Mouse (Mus musculus) spleen, adult 12 weeks (tissue): ENCODE data around the gene Slc39a11.

Experiments
- DNase-seq: peaks from one replicate; pipeline ENCODE4 v3.0.0; 2022; ENCODE audit warnings: low spot score

Slc39a11 gene

DNA sequence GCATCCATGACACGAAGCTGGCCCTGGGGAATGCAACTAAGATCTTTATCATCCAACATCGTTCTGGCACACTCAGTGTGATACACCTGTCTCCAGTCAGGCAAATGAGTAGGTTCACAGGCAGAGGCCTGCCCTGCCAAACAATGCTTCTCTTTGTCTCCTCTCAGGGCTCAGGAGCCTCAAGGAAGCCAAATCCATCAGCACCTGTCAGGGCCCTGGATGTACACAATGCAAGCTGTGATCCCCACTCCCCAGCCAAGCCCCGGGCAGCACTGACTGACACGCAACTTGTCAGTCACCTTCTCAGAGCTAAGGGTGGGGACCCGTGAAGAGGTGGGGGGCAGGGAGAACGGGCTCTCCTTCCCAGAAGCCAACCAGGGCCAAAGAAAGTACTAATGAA is 417.8 kb downstream of the Slc39a11 start:
- no peak for DNase-seq

DNA sequence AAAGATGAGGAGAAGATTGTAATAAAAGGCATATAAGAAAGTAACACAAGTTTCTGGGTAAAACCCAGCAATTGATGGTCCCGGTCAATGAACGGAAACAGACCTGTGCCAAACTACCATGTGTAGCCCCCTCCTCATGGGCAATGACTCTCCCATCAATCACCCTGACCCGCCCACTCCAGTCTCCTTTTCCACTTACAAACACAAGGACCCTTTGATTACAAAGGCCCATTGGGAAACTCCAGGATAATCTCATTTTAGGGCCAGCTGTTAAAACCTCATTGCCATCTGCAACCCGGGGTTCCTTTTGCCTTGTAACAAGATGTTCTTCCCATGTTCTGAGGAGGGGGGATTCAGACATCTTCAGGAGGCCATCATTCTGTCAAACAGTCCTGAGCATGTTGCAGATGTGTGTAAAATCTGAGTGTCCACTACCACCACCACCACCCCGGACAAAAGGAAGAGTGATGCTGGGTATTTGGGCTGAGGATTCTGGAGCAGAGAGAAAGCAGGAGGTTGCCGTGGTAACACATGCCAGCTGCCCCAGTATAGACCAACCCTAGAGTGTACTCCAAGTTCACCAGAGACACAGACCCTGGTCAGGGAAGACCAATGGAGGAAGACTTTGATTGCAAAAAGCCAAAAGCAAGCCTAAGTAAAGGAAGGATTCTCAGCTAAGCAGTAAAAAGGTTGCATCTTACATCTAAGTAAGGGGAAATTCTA is 419.3 kb downstream of the Slc39a11 start:
- DNase-seq = no peak

DNA sequence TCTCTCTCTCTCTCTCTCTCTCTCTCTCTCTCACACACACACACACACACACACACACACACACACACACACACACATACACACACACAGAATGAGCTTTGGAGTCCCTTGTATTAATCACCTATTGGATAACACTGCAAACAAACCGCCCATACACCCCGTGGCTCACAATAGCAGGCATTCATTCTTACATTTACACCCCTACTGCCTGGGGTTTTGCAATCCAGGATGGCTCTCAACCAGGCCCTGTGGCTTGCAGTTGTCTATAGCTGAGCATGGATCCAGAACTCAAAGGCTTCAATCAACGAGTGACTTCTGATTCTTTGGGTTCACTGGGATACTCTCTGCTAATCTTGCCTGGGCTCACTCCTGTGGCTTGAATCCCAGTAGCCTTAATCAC is 424.1 kb downstream of the Slc39a11 start:
- DNase-seq = no peak

DNA sequence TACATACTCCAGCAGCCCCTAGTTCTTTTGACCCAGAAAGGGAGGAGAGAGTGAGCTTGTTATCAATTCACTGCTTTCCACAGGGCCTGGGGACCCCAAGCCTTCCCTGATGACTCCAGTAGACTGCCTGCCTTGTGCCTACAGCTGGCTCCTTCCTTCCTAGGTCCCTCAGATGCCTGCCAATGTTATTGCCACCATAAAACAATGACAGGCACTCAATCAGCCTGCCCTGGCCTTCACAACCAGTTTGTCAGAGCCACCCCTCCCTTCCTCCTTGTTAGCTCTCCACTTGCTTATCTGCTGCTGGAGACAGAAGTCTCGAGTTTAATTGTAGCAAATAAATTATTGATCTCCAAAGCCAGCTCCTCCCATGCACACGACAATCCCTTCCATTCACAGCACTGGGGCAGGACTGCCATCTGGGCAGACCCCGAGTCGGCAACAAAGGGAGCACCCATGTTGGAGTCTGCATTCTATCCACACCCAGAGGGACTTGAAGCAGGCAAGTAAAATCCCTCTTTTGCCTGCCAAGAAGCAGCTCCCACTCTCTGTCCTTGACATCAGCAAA is 426.0 kb downstream of the Slc39a11 start:
- DNase-seq = no peak

DNA sequence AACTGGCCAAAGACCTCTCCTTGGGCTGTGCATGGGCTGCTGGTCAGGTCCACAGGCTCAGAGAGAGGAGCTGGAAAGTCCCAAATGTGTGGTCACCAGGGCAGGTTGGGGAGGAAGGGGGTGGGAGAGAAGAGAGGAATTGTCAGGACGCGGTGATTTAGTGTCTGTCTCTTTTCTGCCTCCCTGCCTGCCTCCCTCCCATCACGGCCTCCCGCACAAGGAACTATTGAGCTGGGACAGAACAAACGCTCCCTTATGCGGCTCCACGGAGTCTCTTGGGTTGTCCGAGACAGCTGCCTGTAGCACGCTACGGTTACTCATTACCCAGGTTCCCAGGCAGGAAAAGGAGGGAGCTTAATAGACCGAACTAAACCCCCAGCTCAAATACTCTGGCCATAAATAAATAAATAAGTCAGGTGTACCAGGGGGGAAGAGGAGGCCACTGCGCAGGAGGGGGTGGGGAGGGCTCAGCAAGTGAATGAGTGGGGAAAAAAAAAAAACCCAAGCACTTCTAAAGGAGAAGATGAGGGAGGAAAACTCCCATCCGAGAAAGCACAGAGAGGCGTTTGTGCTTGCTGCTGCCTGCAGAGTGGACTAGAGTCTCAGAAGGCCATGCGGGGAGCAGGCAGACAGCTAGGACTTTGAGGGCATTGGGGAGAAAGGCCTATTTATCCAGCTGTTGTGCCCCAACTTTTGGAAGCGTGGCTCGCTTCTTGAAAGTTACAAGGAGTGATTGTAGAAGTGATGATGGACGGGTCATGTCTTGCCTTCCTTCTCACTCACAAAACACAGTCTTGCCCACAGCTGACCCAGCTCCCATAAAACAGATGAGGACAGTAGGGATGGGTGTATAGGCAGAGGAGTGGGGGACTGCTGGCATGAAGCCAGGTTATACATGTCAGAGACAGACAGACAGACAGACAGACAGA is 428.3 kb downstream of the Slc39a11 start:
- DNase-seq = no peak

DNA sequence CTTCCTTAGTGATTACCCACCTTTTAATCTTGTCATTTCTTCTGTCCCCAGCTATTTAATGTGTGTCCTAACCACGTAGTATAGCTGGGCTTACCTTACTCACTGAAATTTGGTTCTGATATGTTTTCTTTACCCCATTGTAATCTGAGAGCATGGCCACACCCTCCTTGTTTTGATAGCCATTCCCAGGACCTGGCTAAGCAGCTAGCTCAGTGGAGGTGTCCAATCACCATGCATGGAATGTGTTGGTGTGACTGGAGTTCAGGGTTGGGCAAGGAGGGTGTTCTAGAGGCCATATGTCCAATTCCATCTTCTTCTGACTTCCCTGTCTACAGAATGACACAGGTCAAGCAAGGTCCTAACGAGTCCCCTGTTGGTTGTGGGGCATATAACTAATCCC is 429.2 kb downstream of the Slc39a11 start:
- no peak for DNase-seq

DNA sequence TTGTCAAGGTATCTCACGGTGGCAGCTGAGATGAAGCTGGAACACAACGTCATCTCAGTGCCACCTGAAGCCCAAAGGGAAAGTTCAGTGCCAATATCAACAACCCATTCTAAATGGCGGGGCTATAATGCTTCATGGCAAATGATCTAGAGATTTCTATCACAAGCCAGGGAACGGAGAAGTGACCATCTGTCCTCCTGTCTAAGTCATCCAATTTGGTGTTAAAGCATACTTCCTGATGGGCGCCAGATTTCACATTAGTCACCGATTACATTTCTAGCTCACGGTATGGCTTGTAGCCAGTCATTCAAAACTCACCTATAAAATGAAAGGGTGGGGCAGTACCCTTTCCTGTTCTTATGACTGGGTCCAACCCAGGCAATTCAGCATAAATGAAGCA is 435.1 kb downstream of the Slc39a11 start:
- DNase-seq = no peak

DNA sequence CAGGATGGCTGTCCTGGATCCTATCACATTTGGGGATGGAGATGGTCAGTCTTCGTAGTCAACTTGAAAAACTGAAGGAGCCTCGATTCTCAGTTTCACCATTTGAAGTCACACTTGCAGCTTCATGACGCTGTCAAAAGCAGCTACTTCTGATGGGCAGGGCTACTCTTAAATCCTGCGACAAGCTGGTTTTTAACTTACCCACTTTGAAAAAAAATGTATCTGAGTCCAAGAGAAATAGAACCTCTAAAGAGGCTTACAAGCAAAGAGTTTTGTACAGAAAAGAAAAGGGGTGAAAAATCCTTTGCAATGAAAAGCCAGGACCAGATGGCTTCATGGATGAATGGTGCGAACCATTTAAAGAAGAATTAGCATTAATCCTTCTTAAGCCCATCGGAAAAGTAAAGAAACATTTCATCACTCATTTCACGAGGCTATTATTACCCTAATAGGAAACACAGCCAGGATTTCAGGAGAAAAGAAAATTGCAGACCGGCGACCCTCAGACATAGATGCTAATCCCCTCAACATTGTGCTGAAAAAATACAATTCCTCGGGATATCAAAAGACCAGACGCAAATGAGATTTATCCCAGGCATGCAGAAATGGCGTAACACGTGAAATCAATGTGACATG is 437.4 kb downstream of the Slc39a11 start:
- no peak for DNase-seq

DNA sequence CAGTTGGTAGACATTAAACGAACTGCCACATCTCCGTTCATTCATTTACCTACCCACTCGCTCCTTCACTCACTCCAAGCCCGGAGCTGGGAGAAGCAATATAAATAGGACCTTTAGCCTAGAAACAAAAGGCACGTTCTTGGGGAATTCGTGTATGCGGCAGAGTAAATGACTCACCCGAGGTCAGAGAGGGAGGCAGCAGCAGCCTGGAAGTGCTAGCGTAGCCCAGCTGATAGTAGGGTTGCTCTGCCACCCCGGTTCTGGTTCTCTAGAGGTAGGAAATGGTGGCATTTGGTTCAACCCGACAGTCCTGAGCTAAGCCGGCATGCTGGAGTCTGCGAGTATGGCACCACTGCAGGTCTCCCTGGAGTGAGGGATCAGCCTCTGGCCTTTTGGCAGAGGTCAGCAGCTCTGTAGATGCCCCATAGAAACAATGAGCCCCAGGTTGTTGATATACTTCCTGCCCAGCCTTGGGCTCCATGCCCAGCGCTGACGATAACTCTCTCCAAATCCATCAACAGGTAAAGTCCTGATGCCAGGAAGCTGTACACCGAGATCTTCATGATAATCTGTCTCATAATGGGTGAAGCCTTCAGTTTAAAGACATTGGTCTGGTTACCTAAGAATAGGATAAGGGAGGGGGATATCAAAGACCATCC is 440.5 kb downstream of the Slc39a11 start:
- no peak for DNase-seq

DNA sequence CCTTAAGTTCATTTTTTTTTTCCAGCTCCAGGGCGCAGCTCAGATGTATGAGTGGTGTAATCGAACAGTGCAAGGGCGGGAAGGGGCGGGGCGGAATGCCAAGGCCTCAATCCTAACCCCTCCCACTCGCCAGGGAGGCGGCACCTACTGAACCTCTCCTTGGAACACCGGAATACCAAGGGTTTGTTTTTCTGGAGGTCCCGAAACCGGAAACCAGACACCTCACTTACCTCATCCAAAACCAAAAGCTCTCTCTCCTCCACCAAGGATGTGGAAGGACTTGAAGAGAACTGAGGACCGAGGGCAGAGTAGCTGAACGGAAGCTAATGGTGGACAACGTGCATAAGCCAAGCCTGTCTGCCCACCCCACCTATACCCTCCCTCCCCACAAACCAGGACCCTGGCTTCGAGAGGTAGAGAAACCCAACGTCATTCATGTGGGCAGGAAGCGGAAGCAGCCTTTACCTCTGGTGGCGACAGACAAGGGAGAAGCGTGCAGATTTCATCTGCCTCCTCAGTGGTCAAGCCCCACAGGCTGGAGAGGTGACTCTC is 441.3 kb downstream of the Slc39a11 start:
- no peak for DNase-seq

DNA sequence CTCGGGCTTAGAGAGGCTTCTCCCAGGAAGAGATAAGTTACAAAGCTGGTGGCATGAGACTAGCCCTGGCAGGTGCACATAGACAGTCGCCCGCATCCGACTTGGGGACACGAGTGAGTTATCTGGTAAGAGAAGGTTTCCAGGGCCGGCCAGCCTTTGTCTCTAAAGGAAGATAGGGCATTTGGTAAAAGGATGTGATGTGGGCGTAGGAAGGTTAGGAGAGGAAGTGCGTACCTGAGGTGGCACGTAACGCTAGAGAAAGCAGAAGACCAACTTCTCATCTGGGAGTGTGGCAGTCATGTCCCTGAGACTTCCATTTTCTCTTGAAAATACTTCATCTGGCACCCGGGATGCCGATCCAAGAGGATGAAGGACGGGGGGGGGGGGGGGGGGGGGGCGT is 441.9 kb downstream of the Slc39a11 start:
- DNase-seq = no peak

DNA sequence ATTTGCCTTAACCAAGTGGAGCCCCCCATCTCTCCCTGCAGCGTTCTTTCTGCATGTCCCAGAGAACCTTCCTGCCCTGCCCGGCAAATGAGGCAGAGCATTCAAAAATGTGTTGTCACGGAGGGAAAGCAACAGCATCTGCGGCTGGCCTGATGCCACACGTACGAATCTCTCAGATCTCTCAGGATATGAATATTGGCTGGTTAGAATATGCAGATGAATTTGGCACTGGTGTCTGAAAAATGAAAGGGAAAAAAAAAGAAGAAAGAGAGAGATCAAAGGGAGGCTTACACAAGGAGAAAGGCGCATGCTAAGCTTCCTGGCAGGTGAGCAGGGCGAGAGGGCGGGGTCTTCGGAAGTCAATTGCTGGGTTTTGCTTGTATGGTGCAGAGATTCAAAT is 443.8 kb downstream of the Slc39a11 start:
- DNase-seq = no peak

DNA sequence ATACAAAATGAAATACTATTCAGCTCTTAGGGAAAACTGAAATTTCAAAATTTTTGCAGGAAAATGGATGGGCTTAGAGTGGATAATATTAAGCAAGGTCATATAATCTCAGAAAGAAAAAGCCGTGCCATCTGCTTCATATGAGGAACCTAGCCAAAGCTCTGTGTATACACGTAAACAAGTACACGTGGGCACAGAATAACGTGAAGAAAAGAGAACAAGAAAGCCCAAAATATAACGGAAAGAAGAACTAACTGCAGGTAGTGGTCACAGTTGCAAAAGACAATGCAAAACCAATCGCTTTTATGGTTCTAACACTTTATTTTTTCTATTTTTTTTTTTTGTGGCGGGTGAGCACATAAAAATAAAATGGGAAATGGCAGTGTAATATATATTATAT is 446.9 kb downstream of the Slc39a11 start:
- DNase-seq = no peak

DNA sequence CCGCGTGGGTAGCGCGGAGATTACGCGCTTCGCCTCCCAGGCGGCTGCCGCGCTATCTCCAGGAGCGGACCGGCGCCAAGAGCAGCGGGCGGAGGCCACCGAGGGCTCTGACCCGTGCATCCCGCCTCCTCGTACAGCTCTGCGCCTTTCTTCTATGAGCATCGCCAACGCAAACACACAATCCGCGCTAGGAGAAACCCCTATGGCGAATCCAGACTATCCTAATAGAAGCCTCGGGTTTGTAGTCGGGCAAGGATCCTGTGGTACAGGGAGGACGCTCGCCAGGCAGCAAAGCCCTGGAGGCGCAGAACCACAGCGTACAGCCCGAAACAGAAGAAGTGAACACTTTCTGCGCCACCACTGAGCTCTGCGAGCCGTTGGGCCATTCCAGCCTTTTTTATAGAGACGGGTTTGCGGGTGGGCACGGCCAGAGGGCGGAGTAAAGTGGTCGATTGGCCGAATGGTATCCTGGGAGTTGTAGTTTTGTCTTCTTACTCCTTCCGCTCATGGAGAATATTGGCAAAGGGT is 448.3 kb downstream of the Slc39a11 start:
- DNase-seq = peak; percentile 31

DNA sequence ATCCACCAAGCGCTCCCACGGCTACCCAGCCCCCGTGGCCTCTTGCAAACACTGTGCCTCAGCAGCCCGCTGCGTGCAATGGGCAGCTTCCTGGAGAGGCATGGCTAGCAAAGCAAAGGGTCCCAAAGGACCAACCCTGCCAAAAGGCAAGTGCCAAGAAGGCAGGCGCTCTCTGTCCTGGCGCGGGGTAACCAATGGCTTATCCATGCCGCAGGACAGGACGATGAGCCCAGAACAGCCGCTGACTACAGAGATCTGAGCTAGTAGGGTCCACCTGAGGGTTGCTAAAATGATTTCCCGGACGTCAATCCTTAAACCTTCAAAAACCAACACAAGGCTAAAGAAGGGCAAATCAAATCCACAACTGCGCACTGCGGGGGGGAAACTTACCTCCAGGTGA is 449.0 kb downstream of the Slc39a11 start:
- DNase-seq = no peak

DNA sequence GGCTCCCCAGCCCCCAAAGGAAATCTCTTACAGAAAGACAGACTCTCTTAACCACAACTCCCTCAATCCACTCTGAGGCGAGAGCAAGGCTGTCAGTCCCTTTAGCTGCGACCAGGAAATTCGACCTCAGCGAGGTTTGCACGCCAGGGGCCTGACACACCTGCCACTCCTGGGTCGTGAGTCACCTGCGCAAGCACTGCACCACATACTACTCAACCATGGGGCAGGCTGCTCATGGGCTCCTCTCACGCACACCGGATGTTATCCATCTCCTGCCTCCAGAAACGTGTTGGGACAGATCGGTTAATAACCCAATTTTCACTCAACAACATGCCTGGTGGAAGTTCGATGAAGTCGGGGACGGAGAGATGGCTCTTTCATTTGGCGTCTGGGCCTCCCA is 451.3 kb downstream of the Slc39a11 start:
- no peak for DNase-seq

DNA sequence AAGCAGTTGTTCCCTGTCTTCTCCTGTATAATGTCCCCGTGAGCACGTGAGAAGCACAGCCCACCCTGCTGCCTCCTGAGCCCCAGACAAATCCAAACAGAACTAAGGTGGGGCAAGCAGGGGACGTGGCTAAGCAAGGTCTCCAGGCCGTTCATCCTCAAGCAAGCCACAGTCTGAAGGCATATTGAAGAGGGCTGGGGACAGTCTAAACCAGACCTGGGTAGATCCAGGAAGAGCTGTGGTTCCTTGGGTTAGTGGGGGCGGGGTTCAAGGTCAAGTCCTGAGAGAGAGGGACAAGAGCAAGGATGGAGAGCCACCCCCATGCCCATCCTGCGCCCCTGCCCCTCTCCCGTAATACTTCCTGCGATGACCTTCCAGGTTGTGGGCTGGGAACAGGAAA is 452.3 kb downstream of the Slc39a11 start:
- DNase-seq = no peak

DNA sequence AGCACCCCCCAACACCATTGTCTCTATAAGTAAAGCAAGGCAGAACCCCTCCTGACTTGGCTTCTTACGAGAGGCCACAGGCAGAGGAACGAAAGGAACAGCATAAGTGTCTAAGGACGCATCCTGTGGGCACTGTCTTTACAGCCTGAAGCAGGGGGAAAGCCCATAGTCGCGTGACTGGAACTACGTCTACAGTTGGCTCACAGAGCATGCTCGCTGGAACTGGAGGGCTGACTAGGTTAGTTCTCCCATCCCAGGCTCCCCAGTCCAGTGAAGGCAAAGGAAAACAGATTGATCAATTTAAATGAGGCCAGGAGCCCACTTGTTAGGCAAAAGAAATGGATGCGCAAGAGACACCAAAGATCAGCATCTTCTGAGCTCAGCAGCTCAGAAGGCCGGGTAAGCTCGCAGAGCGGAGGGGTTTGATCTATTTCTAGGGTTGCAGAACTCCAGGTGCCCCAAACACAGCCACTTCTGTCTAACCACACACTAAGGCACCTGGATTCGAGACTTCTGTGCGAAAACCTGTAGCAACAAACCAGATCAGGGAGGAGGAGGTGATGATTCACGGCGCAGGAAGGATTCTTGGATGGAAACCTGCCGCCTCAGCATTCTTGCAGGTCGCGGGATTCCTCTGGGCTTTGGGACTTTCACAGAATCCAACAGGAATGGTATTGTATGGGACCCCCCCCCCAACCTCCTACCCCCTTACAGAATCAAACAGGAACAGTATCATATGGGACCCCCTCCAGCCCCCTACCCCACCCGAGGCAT is 453.5 kb downstream of the Slc39a11 start:
- no peak for DNase-seq
